Mouse (Mus musculus) limb, embryonic 14.5 days (tissue): Measurements from ENCODE around the gene Galnt18. TPM values are rescaled to one million over a fixed set of nuclear protein-coding genes. Genes with fewer than 3 reads are reported as not detected.

Source experiments
- ATAC-seq: fragments of 200-750 bp; cut with Nextera tagmentation; 2 replicates; pipeline ENCODE4 v1.8.0; 2017; ENCODE audit warnings: low read depth, moderate number of reproducible peaks, moderate TSS enrichment; ENCODE audit not compliant: low FRiP score
- DNase-seq: peaks from one replicate; pipeline ENCODE4 v3.0.0-alpha.2; 2015; ENCODE audit warnings: low spot score
- H3K27ac ChIP-seq: fragments of 300-500 bp; sonication (generic); replicated peaks from 2 replicates; pipeline ENCODE4 v1.5.1; 2014; ENCODE audit warnings: low read depth, mild to moderate bottlenecking, low read length, moderate library complexity, mixed read lengths
- H3K27me3 ChIP-seq: fragments of 300-500 bp; sonication (generic); 2 replicates; pipeline ENCODE4 v1.6.1; 2014; ENCODE audit warnings: low read length, mixed read lengths; ENCODE audit not compliant: control insufficient read depth, insufficient read depth
- H3K36me3 ChIP-seq: fragments of 300-500 bp; sonication (generic); 2 replicates; pipeline ENCODE4 v1.6.1; 2014; ENCODE audit warnings: mild to moderate bottlenecking, low read length, moderate library complexity, mixed read lengths; ENCODE audit not compliant: control insufficient read depth, insufficient read depth
- H3K4me1 ChIP-seq: fragments of 300-500 bp; sonication (generic); 2 replicates; pipeline ENCODE4 v1.6.1; 2014; ENCODE audit warnings: antibody characterized with exemption, low read length, mixed read lengths; ENCODE audit not compliant: control insufficient read depth, insufficient read depth
- H3K4me2 ChIP-seq: fragments of 300-500 bp; sonication (generic); replicated peaks from 2 replicates; pipeline ENCODE4 v1.6.1; 2014; ENCODE audit warnings: low read depth, mild to moderate bottlenecking, low read length, moderate library complexity; ENCODE audit not compliant: severe bottlenecking
- H3K4me3 ChIP-seq: fragments of 300-500 bp; sonication (generic); replicated peaks from 2 replicates; pipeline ENCODE4 v1.5.1; 2014; ENCODE audit warnings: low read length
- H3K9ac ChIP-seq: fragments of 300-500 bp; sonication (generic); 2 replicates; pipeline ENCODE4 v1.6.1; 2014; ENCODE audit warnings: mild to moderate bottlenecking, low read depth, low read length, moderate library complexity; ENCODE audit not compliant: severe bottlenecking
- H3K9me3 ChIP-seq: fragments of 300-500 bp; sonication (generic); 2 replicates; pipeline ENCODE4 v1.6.1; 2016; ENCODE audit warnings: low read length; ENCODE audit not compliant: control insufficient read depth
- POLR2A ChIP-seq: fragments of 200-500 bp; IDR thresholded peaks from 2 replicates; pipeline ENCODE4 v1.8.0; 2012; ENCODE audit warnings: inconsistent platforms, mild to moderate bottlenecking, moderate library complexity, borderline replicate concordance; ENCODE audit not compliant: insufficient read depth, insufficient read length; ENCODE audit errors: extremely low read depth
- WGBS: fragments of 180-500 bp; shearing (Covaris S2); extraction: QIAGEN DNeasy Blood & Tissue Kit; methylation state at CpG from one replicate; pipeline ENCODE4 v1.1.7; 2014; 5-methylcytosine and 5-hydroxymethylcytosine counted together
- polyA plus RNA-seq, 2 experiments: library from polyadenylated mRNA; depleted of rRNA in 1 of 2; stranded (reverse) in 1 of 2; unstranded in 1 of 2; fragments of >200 nt; fragmentation: Nextera tagmentation in 1 of 2; extraction: Ambion mirVana in 1 of 2; gene quantifications; 2 replicates each; pipeline versions ENCODE4 v1.2.1 to v1.2.3; 2012 to 2014

Gene Galnt18
- polyA plus RNA-seq, 2 experiments = 19.1 to 24.7 TPM

DNA sequence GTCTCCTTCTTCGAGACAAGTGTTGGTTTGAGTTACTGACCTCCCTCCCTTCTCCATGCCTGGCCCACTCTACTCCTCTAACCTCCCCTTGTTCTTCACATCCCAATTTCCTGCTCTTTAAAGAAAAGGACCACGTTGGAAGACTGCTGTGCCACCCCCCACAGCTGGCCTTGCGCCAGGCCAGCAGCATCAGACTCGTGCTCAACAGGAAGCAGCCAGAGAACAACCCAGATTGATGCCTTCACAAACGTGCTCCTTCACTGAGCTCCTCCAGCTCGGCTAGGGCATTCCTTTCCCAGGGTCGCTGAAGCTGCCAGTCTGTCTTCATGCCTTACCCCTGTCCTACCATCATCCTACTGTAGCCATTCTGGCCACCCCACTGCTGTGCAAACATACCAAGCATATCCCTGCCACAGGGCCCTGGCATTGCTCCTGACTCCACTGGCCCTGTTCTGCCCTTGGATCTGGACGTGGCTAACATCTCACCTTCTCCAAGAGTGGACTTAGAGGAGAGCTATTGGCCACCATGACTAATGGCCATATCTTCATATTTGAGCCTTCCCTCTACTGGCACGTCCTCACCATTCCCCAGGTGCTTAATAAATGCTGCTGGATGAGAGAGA is 13.5 kb downstream of the Galnt18 start:
- H3K36me3 ChIP-seq = no peaks in the 10 kb centered on the region
- H3K4me3 ChIP-seq = no peak overlapping the region
- H3K4me1 ChIP-seq = no peaks in the 10 kb centered on the region
- ATAC-seq (no peak), DNase-seq (peak; percentile 5)
- TF ChIP-seq POLR2A = no peak
- H3K9me3 ChIP-seq = no peaks in the 10 kb centered on the region
- WGBS = 64% methylated on average over 9 of the region's 9 CpGs
- no peak overlapping the region for H3K4me2 ChIP-seq
- no peaks in the 10 kb centered on the region for H3K27me3 ChIP-seq
- H3K9ac ChIP-seq = no peak overlapping the region
- no peak overlapping the region for H3K27ac ChIP-seq

DNA sequence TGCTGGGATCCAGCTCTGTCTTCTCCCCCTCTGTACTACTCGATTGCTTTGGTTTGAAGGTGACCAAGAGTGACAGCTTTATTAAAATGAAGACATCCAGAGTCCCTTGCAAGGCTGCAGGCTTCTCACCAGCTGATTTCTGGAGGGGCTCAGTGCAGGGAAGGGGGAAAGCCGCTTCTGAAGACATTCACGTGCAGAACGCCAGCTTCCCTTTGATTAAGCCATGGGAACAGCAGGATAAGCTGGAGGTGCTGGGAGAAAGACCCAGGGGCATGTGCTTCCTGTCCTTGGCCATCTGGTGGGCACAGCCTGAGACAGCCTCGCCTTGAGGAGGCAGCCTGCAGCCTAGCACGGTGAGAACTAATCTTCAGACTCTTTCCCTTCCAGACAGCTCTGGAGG is 17.0 kb downstream of the Galnt18 start:
- ATAC-seq = no peak
- H3K9ac ChIP-seq = no peak overlapping the region
- H3K4me3 ChIP-seq = no peak overlapping the region
- 17% methylated on average over 6 of the region's 6 CpGs for WGBS
- H3K27ac ChIP-seq = no peak overlapping the region
- no peaks in the 10 kb centered on the region for H3K4me1 ChIP-seq
- no peak for TF ChIP-seq POLR2A
- no peaks in the 10 kb centered on the region for H3K9me3 ChIP-seq
- no peaks in the 10 kb centered on the region for H3K27me3 ChIP-seq
- no peak for DNase-seq
- no peak overlapping the region for H3K4me2 ChIP-seq
- no peaks in the 10 kb centered on the region for H3K36me3 ChIP-seq

DNA sequence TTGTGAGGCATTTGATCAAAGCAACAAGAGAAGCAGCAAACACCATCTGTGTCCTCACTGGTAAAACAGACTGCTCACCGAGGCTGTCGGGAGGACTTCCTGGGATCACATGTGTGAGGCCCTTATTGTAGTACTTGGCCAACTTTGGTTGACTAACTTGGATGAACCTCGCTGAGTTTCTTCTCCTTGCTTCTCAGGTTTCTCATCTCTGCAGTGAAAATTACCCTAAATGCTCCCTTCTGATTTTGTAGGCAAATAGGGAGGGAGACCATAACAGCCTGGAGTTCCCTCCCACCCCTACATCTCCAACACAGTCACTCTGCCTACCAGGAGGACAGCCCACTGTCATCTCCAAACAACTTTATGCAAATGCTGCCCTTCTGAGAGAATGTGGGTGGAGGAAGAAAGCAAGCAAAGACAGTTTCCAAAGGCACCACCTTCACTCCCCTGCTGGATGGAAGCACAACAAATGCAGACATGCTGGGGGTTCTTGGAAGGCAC is 31.2 kb downstream of the Galnt18 start:
- Histone ChIP-seq H3K4me3 (no peak overlapping the region), H3K4me1 (0 out of 2 replicates have a peak, but pooled peaks cover 3% of the 10 kb centered on the region), H3K9me3 (no peaks in the 10 kb centered on the region), H3K36me3 (no peaks in the 10 kb centered on the region), H3K9ac (no peak overlapping the region), H3K27ac (no peak overlapping the region), H3K27me3 (no peaks in the 10 kb centered on the region), H3K4me2 (no peak overlapping the region)
- ATAC-seq (no peak), DNase-seq (no peak)
- no peak for TF ChIP-seq POLR2A
- WGBS = 80% methylated on average over 3 of the region's 3 CpGs

DNA sequence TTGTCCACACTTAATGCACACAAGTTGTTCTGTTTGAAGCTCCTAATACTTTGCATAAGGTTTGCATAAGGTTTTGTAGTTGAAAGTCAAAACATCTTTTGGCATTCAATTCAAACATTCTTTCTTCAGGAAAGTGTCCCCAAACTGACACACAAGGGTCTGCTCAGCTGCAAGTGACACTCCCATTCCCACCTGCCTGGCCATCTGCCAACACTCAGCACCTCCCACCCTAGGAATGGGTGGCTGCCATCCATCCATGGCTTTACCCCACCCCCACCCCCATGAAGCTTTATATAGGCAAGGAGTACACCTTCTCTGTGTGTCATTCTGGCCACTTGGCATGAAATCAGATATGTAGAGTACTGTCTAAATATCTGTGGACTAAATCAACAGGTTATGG is 35.0 kb downstream of the Galnt18 start:
- H3K4me3 ChIP-seq = no peak overlapping the region
- no peak for DNase-seq
- no peak overlapping the region for H3K9ac ChIP-seq
- H3K4me2 ChIP-seq = no peak overlapping the region
- no peaks in the 10 kb centered on the region for H3K36me3 ChIP-seq
- TF ChIP-seq POLR2A = no peak
- 0 out of 2 replicates have a peak, but pooled peaks cover 3% of the 10 kb centered on the region for H3K4me1 ChIP-seq
- no peak overlapping the region for H3K27ac ChIP-seq
- no peaks in the 10 kb centered on the region for H3K9me3 ChIP-seq
- no peaks in the 10 kb centered on the region for H3K27me3 ChIP-seq
- no peak for ATAC-seq

DNA sequence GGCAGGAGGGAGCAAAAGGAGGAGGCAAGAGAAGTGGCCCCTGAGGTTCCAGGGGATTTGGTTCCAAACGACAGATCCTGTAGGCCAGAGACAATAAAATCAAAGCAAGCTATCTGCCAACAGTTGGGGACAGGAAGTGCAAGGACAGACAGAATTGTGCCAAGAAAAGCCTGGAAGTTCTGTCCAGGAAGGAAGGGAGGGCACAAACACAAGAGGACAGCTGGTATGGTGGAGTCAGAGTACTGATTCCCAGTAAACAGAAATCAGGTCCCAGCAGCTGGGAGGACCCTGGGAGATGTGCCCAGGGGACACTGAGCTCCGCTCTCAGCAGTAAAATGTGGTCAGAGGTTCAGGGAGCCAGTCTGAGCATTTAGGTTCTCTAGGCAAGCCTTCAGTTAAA is 38.2 kb downstream of the Galnt18 start:
- Histone ChIP-seq H3K9me3 (no peaks in the 10 kb centered on the region), H3K4me1 (0 out of 2 replicates have a peak, but pooled peaks cover 3% of the 10 kb centered on the region), H3K27ac (no peak overlapping the region), H3K4me3 (no peak overlapping the region), H3K9ac (no peak overlapping the region), H3K27me3 (no peaks in the 10 kb centered on the region), H3K36me3 (no peaks in the 10 kb centered on the region), H3K4me2 (no peak overlapping the region)
- DNase-seq = no peak
- no peak for TF ChIP-seq POLR2A
- no peak for ATAC-seq
- WGBS = 46% methylated on average over 2 of the region's 2 CpGs

DNA sequence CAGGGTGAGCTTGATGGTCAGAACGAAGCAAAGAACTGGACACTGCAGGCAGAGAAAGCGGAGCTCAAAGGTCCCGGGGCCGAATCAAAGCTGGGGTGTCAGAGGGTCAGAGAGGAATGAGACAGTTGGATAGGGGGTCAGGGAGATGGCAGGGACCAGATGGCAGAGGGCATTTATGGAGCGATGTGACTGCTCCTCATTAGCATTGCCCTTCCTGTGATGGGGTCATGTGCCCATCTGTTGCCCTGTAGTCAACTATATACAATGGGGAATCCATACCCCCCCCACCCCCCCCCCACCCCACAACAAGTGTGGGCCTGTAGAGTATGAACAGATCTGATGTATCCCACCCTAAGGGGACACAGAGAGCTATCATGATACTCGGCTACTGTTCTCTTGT is 39.7 kb downstream of the Galnt18 start:
- no peaks in the 10 kb centered on the region for H3K27me3 ChIP-seq
- 55% methylated on average over 6 of the region's 6 CpGs for WGBS
- ATAC-seq = no peak

More for the DNA sequence above, 39.7 kb downstream of the Galnt18 start:
- TF ChIP-seq POLR2A = no peak
- no peaks in the 10 kb centered on the region for H3K9me3 ChIP-seq
- H3K4me3 ChIP-seq = no peak overlapping the region
- H3K4me2 ChIP-seq = no peak overlapping the region
- H3K27ac ChIP-seq = no peak overlapping the region
- 0 out of 2 replicates have a peak, but pooled peaks cover 3% of the 10 kb centered on the region for H3K4me1 ChIP-seq
- no peak overlapping the region for H3K9ac ChIP-seq
- no peaks in the 10 kb centered on the region for H3K36me3 ChIP-seq
- DNase-seq = no peak
